Mouse (Mus musculus): ENCODE measurements around the gene Pde7b.

DNA sequence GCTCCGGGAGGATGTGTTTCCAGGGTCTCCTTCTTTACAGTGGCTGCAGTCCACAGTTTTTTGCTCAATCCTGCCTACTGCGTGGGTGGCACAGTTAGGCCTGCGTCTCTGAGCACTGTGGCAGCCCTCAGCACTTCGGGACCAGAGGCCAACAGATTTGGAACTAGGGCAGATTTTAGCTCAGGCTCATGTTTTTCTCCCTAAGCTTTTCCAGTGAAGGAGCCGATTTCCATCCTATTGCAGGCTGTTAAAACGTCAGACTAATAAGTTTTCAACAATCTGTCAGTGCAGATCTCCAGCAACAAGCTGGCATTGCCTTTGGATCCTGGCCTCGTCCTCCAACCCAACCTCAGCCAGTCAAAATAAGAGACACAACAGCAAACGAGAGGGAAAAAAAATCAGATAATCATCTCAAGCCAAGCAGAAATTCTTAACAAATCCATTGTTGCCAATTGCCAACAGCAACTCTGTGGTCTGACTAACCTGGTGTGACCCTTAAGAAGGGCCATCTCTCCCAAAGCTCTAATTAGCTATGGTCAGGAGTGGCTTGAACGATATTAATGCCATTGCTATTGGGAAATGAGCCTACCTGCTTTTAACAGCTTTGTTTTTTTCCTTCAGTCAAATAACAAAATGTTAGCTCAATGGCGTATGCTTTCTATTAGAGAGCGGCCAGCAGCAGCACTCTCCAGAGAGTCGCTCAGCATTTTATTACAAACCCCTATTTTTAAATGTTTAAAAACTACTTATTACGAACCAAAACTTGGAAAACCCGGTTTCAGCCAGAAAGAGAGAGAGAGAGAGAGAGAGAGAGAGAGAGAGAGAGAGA lies 92.4 kb downstream of the Pde7b start:
- TF ChIP-seq EP300 (IDR thresholded peaks at IDR 0.05; ENCODE audit: low read depth) (no peak), CTCF (IDR thresholded peaks at IDR 0.05; ENCODE audit: low read depth) (no peak)
